Comparison of ENCODE assay signal across 30 mouse cellular contexts in genomic region chr14:16316715-16317114, GRCm38 (mm10). TPM values are rescaled to one million over a fixed set of nuclear protein-coding genes. Genes with fewer than 3 reads are reported as not detected.
DNase-seq lines count a peak whose midpoint lies in the region; ATAC-seq and TF ChIP-seq lines count a peak whose summit lies in the region.
"Had no signal": no experiment of that assay in that cellular context is flagged by ENCODE, and none has a peak within 500 bp of the region (broad histone marks: within the 10 kb centered on the region; RNA-seq: fewer than 3 reads in every experiment).

No protein-coding gene starts in this region.

- H3K27me3 ChIP-seq in heart, embryonic 11.5 days (ENCODE audit: control insufficient read depth, insufficient read depth, low read length) = no peaks in the 10 kb centered on the region
- H3K27me3 ChIP-seq in lung, embryonic 15.5 days = no peaks in the 10 kb centered on the region
- H3K27me3 ChIP-seq: embryonic facial prominence, embryonic 13.5 days; forebrain, embryonic 15.5 days; hindbrain, embryonic 15.5 days; limb, embryonic 15.5 days; liver, embryonic 13.5 days; megakaryocyte, embryonic 14.5 days; midbrain, embryonic 12.5 days; neural tube, embryonic 12.5 days had no signal

- no peak overlapping the region for H3K4me3 ChIP-seq in heart, embryonic 11.5 days (ENCODE audit: low read depth, low read length)
- no peak overlapping the region for H3K4me3 ChIP-seq in lung, embryonic 15.5 days
- H3K4me3 ChIP-seq in lung, adult 2 months (replicated peaks; ENCODE audit: extremely low read depth, low read depth, low read length) = no peak overlapping the region
- H3K4me3 ChIP-seq: embryonic facial prominence, embryonic 13.5 days; forebrain, embryonic 10.5 days; forebrain, embryonic 15.5 days; hindbrain, embryonic 10.5 days; hindbrain, embryonic 15.5 days; limb, embryonic 10.5 days; limb, embryonic 15.5 days; liver, embryonic 13.5 days; midbrain, embryonic 12.5 days; myocyte; neural tube, embryonic 12.5 days had no signal

- no peak overlapping the region for H3K4me2 ChIP-seq in heart, embryonic 11.5 days
- H3K4me2 ChIP-seq in lung, embryonic 15.5 days = no peak overlapping the region
- H3K4me2 ChIP-seq: embryonic facial prominence, embryonic 13.5 days; forebrain, embryonic 15.5 days; hindbrain, embryonic 15.5 days; limb, embryonic 15.5 days; liver, embryonic 13.5 days; midbrain, embryonic 12.5 days; neural tube, embryonic 12.5 days had no signal

- no peaks in the 10 kb centered on the region; the same call in 1 of the 2 replicates for H3K4me1 ChIP-seq in heart, embryonic 11.5 days (ENCODE audit: control insufficient read depth, insufficient read depth, low read length)
- H3K4me1 ChIP-seq in lung, embryonic 15.5 days = peaks cover 11% of the 10 kb centered on the region
- H3K4me1 ChIP-seq in lung, adult 2 months (ENCODE audit: control insufficient read depth, insufficient read depth, low read length) = peaks cover 9% of the 10 kb centered on the region
- H3K4me1 ChIP-seq: embryonic facial prominence, embryonic 13.5 days; forebrain, embryonic 10.5 days; hindbrain, embryonic 10.5 days; hindbrain, embryonic 15.5 days; midbrain, embryonic 12.5 days; neural tube, embryonic 12.5 days had no signal

- ATAC-seq in heart, embryonic 11.5 days (replicated peaks; ENCODE audit: insufficient number of reproducible peaks, low FRiP score, low TSS enrichment) = no peak
- no peak for ATAC-seq in lung, embryonic 15.5 days (ENCODE audit: borderline replicate concordance, extremely low read depth, low FRiP score, low TSS enrichment)
- ATAC-seq: CD4-positive, CD25-positive, alpha-beta regulatory T cell, adult 4 months; forebrain, embryonic 15.5 days; inflammation-experienced regulatory T-cells, adult 6 months had no signal

- DNase-seq in heart, adult 9 months (ENCODE audit: low spot score in 2 of 2) = peak; percentile 13 to 24
- peak; percentile 44 for DNase-seq in kidney, adult 9 months
- DNase-seq in kidney, postnatal 4 days = no peak
- no peak for DNase-seq in lung, adult 2 months
- no peak for DNase-seq in embryo, embryonic 10 days (ENCODE audit: low spot score)
- DNase-seq: adrenal gland, postnatal 14 days; cerebellum, adult 11-12 months; cerebellum, adult 9-11 months; kidney, adult 11 months; layer of hippocampus, adult 9-11 months; liver, embryonic 13.5 days; lung, postnatal 4 days; right cerebral cortex, adult 18-20 months; spleen, adult 18-20 months; thymus, postnatal 14 days had no signal

- TF ChIP-seq CTCF in lung, adult 2 months (IDR thresholded peaks at IDR 0.05; ENCODE audit: insufficient read depth, low read length) = no peak

- WGBS in heart, embryonic 11.5 days (ENCODE audit: insufficient replicate concordance) = 50% methylated on average over 1 of the region's 1 CpGs
- WGBS in lung, embryonic 15.5 days = 50% methylated on average over 1 of the region's 1 CpGs
- WGBS in lung, adult 2 months = 33% methylated on average over 1 of the region's 1 CpGs

- no peaks in the 10 kb centered on the region for H3K36me3 ChIP-seq in heart, embryonic 11.5 days (ENCODE audit: control insufficient read depth, insufficient read depth, low read length)
- H3K36me3 ChIP-seq in lung, embryonic 15.5 days = no peaks in the 10 kb centered on the region
- H3K36me3 ChIP-seq: embryonic facial prominence, embryonic 13.5 days; forebrain, embryonic 10.5 days; forebrain, embryonic 15.5 days; hindbrain, embryonic 10.5 days; hindbrain, embryonic 15.5 days; limb, embryonic 10.5 days; limb, embryonic 15.5 days; liver, embryonic 13.5 days; midbrain, embryonic 12.5 days; neural tube, embryonic 12.5 days had no signal

- H3K9me3 ChIP-seq in heart, embryonic 11.5 days (replicated peaks; ENCODE audit: control insufficient read depth, low read length) = no peaks in the 10 kb centered on the region
- no peaks in the 10 kb centered on the region for H3K9me3 ChIP-seq in lung, embryonic 15.5 days
- H3K9me3 ChIP-seq: embryonic facial prominence, embryonic 13.5 days; forebrain, embryonic 10.5 days; forebrain, embryonic 15.5 days; hindbrain, embryonic 10.5 days; hindbrain, embryonic 15.5 days; limb, embryonic 10.5 days; limb, embryonic 15.5 days; liver, embryonic 13.5 days; megakaryocyte, embryonic 14.5 days; midbrain, embryonic 12.5 days; neural tube, embryonic 12.5 days had no signal

- no peak for TF ChIP-seq POLR2A in lung, adult 2 months (IDR thresholded peaks at IDR 0.05; ENCODE audit: borderline replicate concordance, extremely low read depth, low read depth, low read length)

- no peak overlapping the region for H3K9ac ChIP-seq in heart, embryonic 11.5 days (ENCODE audit: low read depth, low read length)
- H3K9ac ChIP-seq in lung, embryonic 15.5 days = no peak overlapping the region
- H3K9ac ChIP-seq: embryonic facial prominence, embryonic 13.5 days; forebrain, embryonic 15.5 days; hindbrain, embryonic 15.5 days; limb, embryonic 15.5 days; liver, embryonic 13.5 days; midbrain, embryonic 12.5 days; neural tube, embryonic 12.5 days had no signal

- no peak overlapping the region for H3K27ac ChIP-seq in heart, embryonic 11.5 days (ENCODE audit: low read depth, low read length)
- 0 out of 2 replicates have a peak overlapping the region, but pooled peaks have one; percentile 59 for H3K27ac ChIP-seq in lung, embryonic 15.5 days
- H3K27ac ChIP-seq: embryonic facial prominence, embryonic 13.5 days; forebrain, embryonic 10.5 days; forebrain, embryonic 15.5 days; hindbrain, embryonic 10.5 days; hindbrain, embryonic 15.5 days; limb, embryonic 10.5 days; limb, embryonic 15.5 days; liver, embryonic 13.5 days; midbrain, embryonic 12.5 days; neural tube, embryonic 12.5 days had no signal

RNA-seq across cellular contexts. Expression of gene Top2b, which starts 48.3 kb away (rescaled TPM):
- polyA plus RNA-seq in heart, embryonic 11.5 days (2014; fragmentation: Nextera tagmentation; extraction: Ambion mirVana) = 52.8 and 66.8 TPM in 2 replicates
- polyA plus RNA-seq in lung, embryonic 15.5 days (2015; fragmentation: Nextera tagmentation; extraction: Ambion mirVana) = 49.8 and 52.3 TPM in 2 replicates
- 8.1 and 14.9 TPM in 2 replicates for polyA plus RNA-seq in lung, adult 2 months (2012; rRNA removed)

Comparison
In these comparisons a context has a peak if more than half of its experiments do, and no peak if none do; other contexts are left out.
1. DNase-seq: peak in heart, adult 9 months (2 of 2) and kidney, adult 9 months (single experiment); none in kidney, postnatal 4 days (0 of 2), lung, adult 2 months (single experiment) and embryo, embryonic 10 days (single experiment).